Mouse (Mus musculus) megakaryocyte, embryonic 14.5 days (primary cell): ENCODE results near the gene Cyp4f13. TPM values are rescaled to one million over a fixed set of nuclear protein-coding genes. Genes with fewer than 3 reads are reported as not detected.
A peak's percentile ranks its signal among the peaks of the same experiment; 100 is the strongest.

ENCODE experiments used
- H3K27me3 ChIP-seq: replicated peaks from 2 replicates; pipeline ENCODE3; 2012; ENCODE audit warnings: inconsistent platforms
- H3K36me3 ChIP-seq: replicated peaks from 2 replicates; pipeline ENCODE3; 2012; ENCODE audit warnings: low read length, inconsistent platforms, mixed read lengths
- H3K4me1 ChIP-seq: 2 replicates; pipeline ENCODE4 v1.6.1; 2012; ENCODE audit warnings: inconsistent platforms
- H3K4me3 ChIP-seq: replicated peaks from 2 replicates; pipeline ENCODE3; 2012; ENCODE audit warnings: moderate library complexity, mild to moderate bottlenecking, inconsistent platforms
- H3K9me3 ChIP-seq: 2 replicates; pipeline ENCODE4 v1.6.1; 2012; ENCODE audit warnings: inconsistent platforms
- FLI1 ChIP-seq: IDR thresholded peaks from 2 replicates; pipeline ENCODE4 v1.6.1; 2012; ENCODE audit warnings: low read length, inconsistent platforms, mixed read lengths
- GATA1 ChIP-seq: IDR thresholded peaks from 3 replicates; pipeline ENCODE4 v1.6.1; 2012; ENCODE audit warnings: mixed read lengths, low read length, inconsistent platforms, borderline replicate concordance
- polyA plus RNA-seq: library from polyadenylated mRNA; stranded (reverse); fragments of >175 nt; gene quantifications from 2 replicates; pipeline ENCODE4 v1.2.3, GENCODE M21; 2012; ENCODE audit warnings: low replicate concordance; ENCODE audit not compliant: insufficient read depth

The Cyp4f13 gene
- polyA plus RNA-seq, 1 experiment, result 31.7 TPM

DNA sequence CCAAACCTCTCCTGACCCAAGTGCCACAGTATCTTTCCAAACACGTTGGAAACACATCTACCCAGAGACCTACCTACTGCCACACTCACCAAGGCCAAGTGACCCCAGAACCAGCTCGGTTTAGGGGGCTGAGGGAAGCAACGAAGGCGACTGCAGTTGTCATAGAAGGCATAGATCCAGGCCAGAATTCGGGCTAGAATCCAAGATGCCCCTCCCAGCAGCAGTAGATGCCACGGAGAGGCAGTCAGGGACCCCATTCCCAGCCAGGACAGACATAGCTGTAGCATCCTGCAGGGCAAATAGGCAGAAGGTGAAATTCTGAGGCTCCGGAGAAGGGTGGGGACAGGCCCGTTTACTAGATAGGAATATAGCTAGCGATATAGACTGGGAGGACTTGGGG, 486 bp downstream of the Cyp4f13 start:
- no peaks in the 10 kb centered on the region for H3K27me3 ChIP-seq
- H3K4me1 ChIP-seq, result peaks cover 29% of the 10 kb centered on the region
- H3K9me3 ChIP-seq, result no peaks in the 10 kb centered on the region
- peaks cover 16% of the 10 kb centered on the region for H3K36me3 ChIP-seq
- TF ChIP-seq GATA1 (no peak), FLI1 (no peak)
- peak overlapping the region; percentile 92 for H3K4me3 ChIP-seq

DNA sequence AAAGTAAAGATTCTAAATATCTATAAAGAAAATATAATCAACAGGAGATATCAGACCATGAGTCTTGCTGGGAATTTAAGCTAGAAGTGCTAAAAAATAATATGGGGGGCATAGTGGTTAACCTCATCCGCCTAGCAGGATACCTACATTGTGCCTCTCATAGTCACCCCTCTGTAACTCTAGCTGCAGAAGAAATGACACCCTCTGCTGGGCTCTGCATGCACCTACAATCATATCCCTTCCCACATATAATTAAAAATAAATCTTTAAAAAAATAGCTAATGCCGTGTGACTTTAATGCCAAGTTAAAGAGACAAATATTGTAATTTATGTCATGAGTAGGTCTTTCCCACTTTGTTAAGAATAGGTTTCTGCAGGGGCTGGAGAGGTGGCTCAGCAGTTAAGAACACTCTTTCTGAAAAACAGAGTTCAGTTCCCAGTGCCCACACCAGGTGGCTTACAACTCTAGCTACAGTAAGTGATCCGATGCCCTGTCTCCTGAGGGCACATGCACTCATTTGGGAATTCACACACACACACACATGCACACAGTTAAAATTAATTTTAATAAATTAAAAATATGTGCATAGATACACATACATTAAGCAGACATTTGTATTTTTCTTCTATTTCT, 2.7 kb downstream of the Cyp4f13 start:
- no peaks in the 10 kb centered on the region for H3K9me3 ChIP-seq
- no peak overlapping the region for H3K4me3 ChIP-seq
- peaks cover 25% of the 10 kb centered on the region for H3K4me1 ChIP-seq
- H3K27me3 ChIP-seq, result no peaks in the 10 kb centered on the region
- TF ChIP-seq FLI1 (no peak), GATA1 (no peak)
- peaks cover 28% of the 10 kb centered on the region for H3K36me3 ChIP-seq

DNA sequence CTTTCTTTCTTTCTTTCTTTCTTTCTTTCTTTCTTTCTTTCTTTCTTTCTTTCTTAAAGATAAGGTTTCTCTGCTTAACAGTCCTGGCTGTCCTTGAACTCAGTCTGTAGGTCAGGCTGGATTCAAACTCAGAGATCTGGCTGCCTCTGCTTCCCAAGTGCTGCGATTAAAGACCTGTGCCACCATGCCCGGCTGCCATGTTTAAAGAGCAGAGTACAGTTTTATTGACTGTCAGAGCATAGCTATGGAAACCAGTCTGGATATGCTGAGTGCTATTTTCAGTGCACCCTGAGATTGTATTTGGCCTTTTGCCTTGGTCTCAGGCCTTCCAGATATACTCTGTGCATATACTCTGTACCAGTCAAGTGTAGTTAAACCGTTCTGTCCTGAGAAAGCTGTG, 3.5 kb downstream of the Cyp4f13 start:
- TF ChIP-seq FLI1, result no peak
- TF ChIP-seq GATA1, result no peak
- H3K4me1 ChIP-seq, result peaks cover 25% of the 10 kb centered on the region
- H3K27me3 ChIP-seq, result no peaks in the 10 kb centered on the region
- H3K36me3 ChIP-seq, result peaks cover 28% of the 10 kb centered on the region
- H3K9me3 ChIP-seq, result no peaks in the 10 kb centered on the region
- no peak overlapping the region for H3K4me3 ChIP-seq

DNA sequence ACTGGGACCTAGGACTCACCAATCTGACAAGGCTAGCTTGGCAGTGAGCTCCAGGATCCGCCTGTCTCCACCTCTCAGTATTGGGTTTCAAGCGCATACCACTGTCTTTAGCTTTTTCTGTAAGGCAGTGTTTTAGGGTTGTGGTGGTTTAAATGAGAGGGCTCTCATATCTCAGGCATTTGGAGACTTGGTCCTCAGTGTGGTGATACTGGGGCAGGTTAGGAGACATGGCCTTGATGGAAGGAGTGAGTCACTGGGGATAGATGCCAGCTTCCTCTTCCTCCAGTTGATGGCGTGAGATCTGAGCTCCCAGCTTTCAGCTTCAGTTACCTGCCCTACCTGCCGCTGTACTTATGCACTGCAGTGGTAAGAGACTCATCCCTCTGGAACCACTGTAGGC, 7.4 kb downstream of the Cyp4f13 start:
- Histone ChIP-seq H3K36me3 (peaks cover 31% of the 10 kb centered on the region), H3K27me3 (no peaks in the 10 kb centered on the region), H3K9me3 (no peaks in the 10 kb centered on the region), H3K4me1 (no peaks in the 10 kb centered on the region), H3K4me3 (no peak overlapping the region)
- TF ChIP-seq GATA1, result no peak
- TF ChIP-seq FLI1, result no peak

DNA sequence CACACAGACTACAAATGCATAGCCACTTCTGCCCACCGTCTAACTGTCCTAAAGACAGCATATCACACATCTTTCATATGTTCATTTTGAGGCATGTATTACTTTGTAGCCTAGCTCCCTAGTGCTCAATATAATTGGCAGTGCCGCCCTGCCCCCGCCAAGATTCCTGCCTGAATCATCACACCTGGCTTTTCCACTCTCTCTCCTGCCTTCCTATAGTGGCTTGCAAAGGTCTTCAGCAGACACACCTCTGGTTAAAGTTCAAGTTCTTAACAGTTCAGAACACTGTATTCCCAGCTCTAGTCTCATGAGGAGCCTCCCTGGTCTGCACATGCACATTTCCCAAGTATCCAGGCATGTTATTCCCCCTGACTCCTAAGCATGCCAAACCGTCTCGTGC, 19.4 kb downstream of the Cyp4f13 start:
- no peaks in the 10 kb centered on the region for H3K27me3 ChIP-seq
- TF ChIP-seq FLI1 (no peak), GATA1 (no peak)
- H3K36me3 ChIP-seq, result peaks cover 59% of the 10 kb centered on the region
- H3K4me1 ChIP-seq, result peaks cover 7% of the 10 kb centered on the region; the same call in 1 of the 2 replicates
- no peak overlapping the region for H3K4me3 ChIP-seq
- H3K9me3 ChIP-seq, result peaks cover 5% of the 10 kb centered on the region; the same call in 1 of the 2 replicates

GRCm38 (mm10) chr17:32924658-32925312, 22.4 kb downstream of the Cyp4f13 start:
- Histone ChIP-seq H3K36me3 (peaks cover 42% of the 10 kb centered on the region), H3K27me3 (peaks cover 3% of the 10 kb centered on the region), H3K4me3 (no peak overlapping the region), H3K9me3 (peaks cover 11% of the 10 kb centered on the region), H3K4me1 (no peaks in the 10 kb centered on the region)
- TF ChIP-seq FLI1 (no peak), GATA1 (no peak)

DNA sequence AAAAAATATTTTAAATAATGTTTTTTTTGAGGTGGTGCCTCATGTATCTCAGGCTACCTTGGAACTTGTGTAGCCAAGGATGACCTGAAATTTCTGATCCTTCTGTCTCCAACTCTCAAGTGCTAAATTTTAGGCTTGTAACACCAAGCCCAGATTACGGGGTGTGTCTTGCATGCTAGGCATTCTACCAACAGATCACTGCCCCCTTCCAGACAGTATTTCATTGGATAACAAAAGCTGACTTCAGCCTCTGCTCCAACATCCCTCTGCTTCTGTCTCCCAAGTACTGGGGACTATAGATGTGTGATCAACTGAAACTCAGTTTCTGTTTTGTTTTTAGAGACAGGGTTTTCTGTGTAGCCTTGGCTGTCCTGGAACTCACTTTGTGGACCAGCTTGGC, 23.5 kb downstream of the Cyp4f13 start:
- Histone ChIP-seq H3K9me3 (peaks cover 11% of the 10 kb centered on the region), H3K27me3 (peaks cover 3% of the 10 kb centered on the region), H3K4me1 (no peaks in the 10 kb centered on the region), H3K36me3 (peaks cover 31% of the 10 kb centered on the region), H3K4me3 (no peak overlapping the region)
- TF ChIP-seq FLI1, result no peak
- no peak for TF ChIP-seq GATA1

- H3K36me3 ChIP-seq, result peaks cover under 1% of the 10 kb centered on the region
- H3K27me3 ChIP-seq, result peaks cover 23% of the 10 kb centered on the region
- H3K9me3 ChIP-seq, result peaks cover 8% of the 10 kb centered on the region
- no peak overlapping the region for H3K4me3 ChIP-seq
- no peaks in the 10 kb centered on the region for H3K4me1 ChIP-seq
- TF ChIP-seq GATA1 (no peak), FLI1 (no peak)
These were observed 28.1 kb downstream of the Cyp4f13 start for GRCm38 (mm10) chr17:32919123-32919522.

- no peaks in the 10 kb centered on the region for H3K4me1 ChIP-seq
- peaks cover 8% of the 10 kb centered on the region for H3K9me3 ChIP-seq
- no peaks in the 10 kb centered on the region for H3K36me3 ChIP-seq
- H3K4me3 ChIP-seq, result no peak within 1 kb of the TSS
- TF ChIP-seq FLI1 (no peak), GATA1 (no peak)
- peaks cover 27% of the 10 kb centered on the region for H3K27me3 ChIP-seq
These were observed 30.1 kb downstream of the Cyp4f13 start, which contains the start of gene Cyp4f14 for GRCm38 (mm10) chr17:32917131-32917530. Gene Cyp4f14 (minus strand): TSS chr17:32917342.

GRCm38 (mm10) chr17:32916075-32916474, 31.1 kb downstream of the Cyp4f13 start:
- no peaks in the 10 kb centered on the region for H3K36me3 ChIP-seq
- H3K27me3 ChIP-seq, result peaks cover 35% of the 10 kb centered on the region
- H3K9me3 ChIP-seq, result peaks cover 8% of the 10 kb centered on the region
- no peak overlapping the region for H3K4me3 ChIP-seq
- H3K4me1 ChIP-seq, result no peaks in the 10 kb centered on the region; the same call in 1 of the 2 replicates
- TF ChIP-seq FLI1 (no peak), GATA1 (no peak)
